Mouse (Mus musculus) frontal cortex, postnatal 36 days (tissue): ENCODE data around the gene Rnpep.

Experiments used
- DNase-seq, 2 experiments: peaks; one replicate each; pipeline ENCODE4 v3.0.0; 2022; ENCODE audit warnings: low spot score in 2 of 2

Gene Rnpep

GRCm38 (mm10) chr1:135283826-135284291 lies at the start of gene Rnpep:
TSS of gene Rnpep (minus strand) at chr1:135284084.
- DNase-seq = peak; percentile 74 to 82

DNA sequence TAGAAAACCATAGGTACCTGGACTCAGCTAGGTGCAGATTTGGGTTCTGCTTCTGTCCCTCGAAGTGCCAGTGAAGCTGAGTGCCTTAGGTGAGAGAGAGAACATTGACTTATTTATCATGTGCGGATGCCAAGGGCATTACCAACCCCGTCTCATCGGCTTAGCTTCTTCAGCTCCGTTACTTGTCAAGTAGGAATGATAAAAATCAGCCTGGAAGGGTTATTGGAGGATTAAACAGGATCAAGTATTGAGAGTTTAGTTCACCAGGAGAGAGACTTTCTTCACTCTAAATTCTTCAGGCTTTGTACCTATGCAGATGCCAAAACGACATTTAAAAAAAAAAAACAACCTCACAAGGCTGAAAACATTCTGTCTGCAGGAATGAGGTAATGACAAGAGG lies 46.7 kb upstream of the Rnpep start:
- no peak for DNase-seq

GRCm38 (mm10) chr1:135328368-135328767 lies 44.5 kb upstream of the Rnpep start:
- peak; percentile 22 for DNase-seq

DNA sequence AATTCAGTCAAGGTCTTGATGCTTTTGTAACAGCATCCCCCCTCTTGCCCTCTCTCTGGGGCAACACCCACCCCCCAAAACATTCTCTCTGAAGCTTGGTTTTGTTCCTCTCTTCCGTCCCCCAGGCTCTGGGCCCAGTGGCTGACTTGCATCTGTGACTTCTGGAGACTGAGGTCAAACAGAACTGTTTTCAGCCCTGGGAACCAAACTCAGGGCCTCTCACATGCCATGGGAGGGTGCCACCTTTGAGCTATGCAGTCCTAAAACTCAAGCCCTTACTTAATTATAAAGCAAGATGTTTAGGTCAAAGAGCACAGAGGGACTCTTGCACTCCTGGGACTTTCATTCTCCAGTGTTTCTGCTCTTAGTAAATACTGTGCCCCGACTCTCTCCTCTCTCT lies 42.0 kb upstream of the Rnpep start:
- DNase-seq = no peak

DNA sequence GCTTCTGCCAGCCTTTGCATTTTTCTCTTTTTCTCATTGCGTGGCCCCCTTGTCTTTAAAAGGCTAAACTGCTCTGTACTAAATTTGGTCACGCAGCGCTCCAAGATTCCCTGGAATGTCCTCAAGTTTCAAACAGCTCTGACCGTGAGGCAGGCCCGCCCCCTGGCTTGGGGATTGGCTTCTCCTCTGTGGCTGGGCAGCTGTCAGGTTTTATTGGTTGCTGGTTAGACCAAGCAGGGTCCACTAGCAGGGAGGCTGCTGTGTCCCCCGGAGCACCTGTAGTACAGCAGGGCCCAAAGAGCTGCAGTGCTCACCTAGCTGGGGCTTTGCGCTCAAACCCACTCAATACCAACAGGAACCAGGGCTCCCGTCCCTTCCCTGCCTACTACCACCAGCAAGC lies 40.7 kb upstream of the Rnpep start, which contains the start of gene Lmod1:
TSS of gene Lmod1 (plus strand) at position 237 of the 400 bp plus-strand sequence.
- DNase-seq = no peak

- no peak for DNase-seq
Measured at GRCm38 (mm10) chr1:135323367-135323901, 39.5 kb upstream of the Rnpep start.

DNA sequence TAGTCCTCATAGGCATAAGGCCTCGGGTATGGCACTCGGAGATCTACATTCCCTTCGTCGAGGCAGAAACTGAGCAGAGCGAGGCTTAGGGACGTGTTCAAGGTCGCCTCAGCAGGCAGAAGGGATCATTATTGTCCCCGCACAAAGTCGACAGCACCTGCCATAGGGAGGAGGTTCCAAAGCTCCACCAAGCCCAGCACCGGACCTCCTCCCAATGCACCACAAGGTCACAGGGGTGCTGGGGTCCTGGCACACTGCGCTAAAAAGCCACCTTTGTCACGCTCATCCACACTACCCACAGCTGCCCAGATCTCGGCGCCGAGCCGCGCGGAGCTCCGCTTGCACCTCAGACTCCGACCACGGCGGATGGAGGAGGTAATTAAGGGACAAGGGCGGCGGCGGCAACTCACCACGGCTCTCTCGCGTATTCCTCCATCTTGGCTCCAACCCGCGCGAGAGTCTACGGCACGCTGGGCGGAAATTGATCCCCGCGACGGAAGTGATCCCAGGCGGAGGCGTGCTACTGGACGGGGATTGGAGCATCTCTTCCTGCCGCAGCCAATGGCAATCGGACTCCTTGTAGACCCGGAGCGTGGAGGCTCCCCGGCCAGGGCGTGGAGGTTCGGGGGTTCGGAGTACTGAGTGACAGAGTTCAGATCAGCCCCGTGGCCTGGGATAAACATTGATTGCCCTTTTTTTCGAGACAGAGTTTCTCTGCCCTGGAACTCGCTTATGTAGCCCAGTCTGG lies 29.6 kb upstream of the Rnpep start, which contains the start of gene Timm17a:
TSS of gene Timm17a (minus strand) at position 495 of the 748 bp plus-strand sequence.
- DNase-seq = peak; percentile 94 to 95

GRCm38 (mm10) chr1:135312201-135312600 lies 28.3 kb upstream of the Rnpep start:
- DNase-seq = no peak

DNA sequence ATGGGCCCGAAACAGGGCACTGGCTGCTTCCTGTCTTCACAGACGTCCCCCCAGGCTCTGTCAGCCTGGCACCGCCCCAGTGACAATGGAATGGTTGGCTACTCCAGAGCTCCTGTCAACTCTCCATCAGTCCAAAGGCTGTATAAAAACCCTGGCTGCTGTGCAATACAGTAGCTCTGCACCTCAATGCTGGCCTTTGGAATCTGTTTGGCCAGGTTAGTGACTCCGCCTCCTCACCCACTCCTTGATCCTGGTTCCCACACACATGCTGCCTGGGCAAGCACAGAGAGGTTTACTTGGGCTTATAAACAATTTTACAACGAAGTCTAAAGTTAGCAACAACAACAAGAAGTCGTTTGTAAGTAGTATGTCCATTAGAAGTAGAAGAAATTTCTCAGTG lies 27.5 kb upstream of the Rnpep start:
- DNase-seq = no peak

DNA sequence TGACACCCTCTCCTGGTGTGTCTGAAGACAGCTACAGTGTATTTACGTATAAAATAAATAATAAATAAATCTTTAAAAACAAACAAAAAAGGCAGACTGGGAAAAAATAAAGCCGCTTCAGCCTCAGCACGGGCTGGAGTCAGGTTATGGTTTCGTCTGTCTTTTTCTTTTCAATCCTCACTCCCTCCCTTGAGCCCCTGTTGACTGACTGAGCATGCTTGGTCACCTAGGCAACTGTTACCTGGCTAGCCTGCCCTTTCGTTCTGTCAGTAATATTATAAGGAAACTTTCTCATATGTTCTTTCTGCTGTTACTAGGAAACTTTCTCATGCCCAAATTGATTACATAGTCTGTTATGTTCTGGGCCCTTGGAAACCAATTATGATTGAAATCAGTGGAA lies 7.0 kb upstream of the Rnpep start:
- no peak for DNase-seq

GRCm38 (mm10) chr1:135286311-135286710 lies 2.4 kb upstream of the Rnpep start:
- no peak for DNase-seq

- no peak for DNase-seq
Measured at GRCm38 (mm10) chr1:135283287-135283825, 528 bp downstream of the Rnpep start.

DNA sequence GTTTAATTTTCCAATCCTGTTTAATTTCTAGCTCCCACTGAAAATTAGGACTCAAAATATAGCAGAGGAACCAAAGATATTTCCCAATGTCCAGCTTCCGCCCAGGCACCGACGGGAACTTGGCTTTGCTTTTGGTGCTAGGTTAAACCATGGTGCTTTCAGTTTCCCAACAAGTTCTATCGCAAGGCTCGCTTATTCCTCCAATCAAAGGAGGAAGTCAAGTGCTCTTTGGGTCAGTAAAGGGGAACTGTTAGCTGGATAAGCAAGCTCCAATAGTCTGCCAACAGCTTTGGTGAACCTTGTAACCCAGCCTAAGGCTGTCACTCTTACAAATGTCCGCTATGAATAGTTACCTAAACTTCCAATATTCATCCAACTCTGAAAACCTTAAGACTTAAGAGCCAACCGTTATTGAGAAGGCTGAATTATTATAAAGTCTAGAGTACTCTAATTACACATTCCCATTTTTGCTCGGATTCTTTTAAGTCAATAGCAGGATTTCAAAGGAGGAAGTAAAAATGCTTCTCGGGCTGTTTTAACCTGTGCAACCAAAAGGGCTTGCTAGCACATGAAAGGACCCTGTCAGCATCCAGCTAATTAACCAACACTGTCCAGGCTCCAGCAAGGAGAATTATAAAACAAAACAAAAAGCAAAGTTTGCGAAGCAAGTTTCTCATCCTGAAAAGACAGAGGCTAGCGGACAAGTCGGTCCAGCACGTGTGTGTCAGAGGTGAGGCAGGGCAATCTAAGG lies 1.2 kb downstream of the Rnpep start:
- DNase-seq = no peak

DNA sequence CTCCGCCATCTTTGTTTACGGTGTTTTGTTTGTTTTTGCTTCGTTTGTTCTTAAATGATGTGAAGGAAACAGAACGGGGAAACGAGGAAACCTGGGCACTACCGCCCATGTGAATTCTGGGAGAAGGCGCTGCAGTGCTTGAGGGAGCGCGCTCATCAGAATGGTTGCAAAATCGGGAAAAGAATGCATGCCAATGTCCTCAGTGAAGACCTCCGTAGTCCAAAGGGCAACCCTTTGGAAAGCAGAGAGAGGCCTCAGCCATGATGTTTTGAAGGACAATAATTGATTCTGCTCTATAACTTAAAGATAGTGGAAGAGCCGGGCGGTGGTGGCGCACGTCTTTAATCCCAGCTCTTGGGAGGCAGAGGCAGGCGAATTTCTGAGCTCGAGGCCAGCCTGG lies 2.0 kb downstream of the Rnpep start:
- DNase-seq = no peak

DNA sequence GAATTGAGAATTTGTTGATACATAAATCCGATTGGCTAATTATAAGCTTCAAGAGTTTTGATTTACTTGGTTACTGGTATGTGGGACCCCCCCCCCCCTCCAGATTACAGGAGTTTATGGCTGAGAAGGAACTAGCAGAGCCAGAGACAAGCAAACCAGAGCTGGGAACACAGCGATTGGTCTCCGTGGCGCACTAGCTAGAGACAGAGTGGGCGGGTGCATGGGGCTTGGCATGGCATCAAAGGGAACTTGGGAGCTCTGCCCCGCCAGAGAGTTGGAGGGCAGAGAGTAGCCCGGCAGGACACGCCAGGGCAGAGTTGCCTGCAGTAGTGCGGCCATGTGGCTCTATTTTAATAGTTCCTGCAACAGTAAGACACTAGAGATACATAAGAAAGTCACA lies 3.2 kb downstream of the Rnpep start:
- DNase-seq = peak; percentile 50 to 54

GRCm38 (mm10) chr1:135271371-135271770 lies 12.5 kb downstream of the Rnpep start:
- DNase-seq = no peak

DNA sequence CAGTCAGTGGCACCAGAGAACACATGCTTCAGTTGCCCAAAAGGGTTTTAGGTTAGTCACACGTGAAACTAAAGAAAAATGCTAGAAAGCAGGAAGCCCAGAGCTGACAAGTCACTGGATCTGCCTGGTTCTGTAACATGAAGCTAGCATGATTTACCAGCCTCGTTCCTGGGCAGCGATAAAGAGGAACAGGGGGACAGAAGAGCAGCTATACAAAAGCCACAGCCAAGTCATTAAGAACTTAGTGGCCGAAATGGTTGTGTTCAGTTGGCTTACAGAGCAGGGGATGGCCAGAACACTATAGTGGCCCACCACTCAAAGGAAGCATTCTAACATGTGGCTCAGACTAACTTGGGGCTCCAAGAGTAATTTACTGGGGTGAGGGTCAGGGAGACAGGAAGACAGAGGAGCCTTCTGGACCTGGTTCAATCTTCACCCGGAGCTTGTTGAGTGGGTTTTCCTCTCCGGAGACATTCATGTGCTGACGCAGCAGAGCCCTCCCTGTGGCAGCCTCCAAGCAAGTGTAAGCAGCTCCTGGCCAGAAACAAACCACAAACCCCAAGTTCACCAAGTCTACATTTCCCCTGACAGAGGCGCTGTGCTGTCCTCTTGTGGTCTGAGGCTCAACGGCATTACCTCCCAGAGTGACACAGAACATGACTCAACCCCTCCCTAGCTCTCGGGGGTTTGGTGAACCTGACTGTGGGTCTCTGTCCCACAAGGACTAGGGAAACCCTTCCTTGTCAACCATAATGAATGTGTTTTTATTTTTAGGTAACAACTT lies 16.0 kb downstream of the Rnpep start:
- no peak for DNase-seq

- DNase-seq = no peak
Measured at GRCm38 (mm10) chr1:135265834-135266233, 18.1 kb downstream of the Rnpep start.

DNA sequence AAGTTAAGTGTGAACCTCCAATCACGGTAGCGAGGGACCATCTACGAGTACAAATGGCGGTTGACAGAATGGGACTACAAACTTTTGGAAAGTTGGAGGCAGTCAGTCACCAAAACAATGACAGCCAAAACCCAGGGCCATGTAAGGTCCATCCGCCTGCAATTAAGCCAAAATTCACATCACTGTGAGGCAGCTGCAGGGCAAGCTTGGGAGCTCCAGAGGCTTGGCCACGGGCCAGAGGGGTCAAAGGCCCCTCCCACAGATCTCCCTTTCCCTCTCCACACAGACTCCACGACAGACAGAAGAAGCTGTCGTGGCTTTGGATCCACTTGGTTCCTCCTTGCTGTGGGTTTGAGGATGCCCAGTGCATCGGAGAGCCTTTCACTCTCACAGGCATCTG lies 20.6 kb downstream of the Rnpep start:
- DNase-seq = no peak

GRCm38 (mm10) chr1:135262329-135262728 lies 21.6 kb downstream of the Rnpep start:
- no peak for DNase-seq

- DNase-seq = no peak
Measured at GRCm38 (mm10) chr1:135260931-135261330, 23.0 kb downstream of the Rnpep start.

- peak; percentile 61 to 66 for DNase-seq
Measured at GRCm38 (mm10) chr1:135259128-135259436, 24.8 kb downstream of the Rnpep start.
